Mouse (Mus musculus) forebrain, embryonic 11.5 days (tissue): ENCODE measurements around the gene Btbd35f10. TPM values are rescaled to one million over a fixed set of nuclear protein-coding genes. Genes with fewer than 3 reads are reported as not detected.
"Not testable (repeated sequence)": the region's sequence is repeated elsewhere in the genome, so short reads cannot be mapped to it uniquely, and the experiment has no call there.

Source experiments
- ATAC-seq: fragments of 200-750 bp; cut with Nextera tagmentation; replicated peaks from 2 replicates; pipeline ENCODE4 v1.8.0; 2017; ENCODE audit warnings: moderate TSS enrichment; ENCODE audit not compliant: low FRiP score
- DNase-seq: peaks from one replicate; pipeline ENCODE4 v3.0.0-alpha.2; 2017; ENCODE audit warnings: low spot score
- H3K27ac ChIP-seq: fragments of 300-500 bp; sonication (generic); 2 replicates; pipeline ENCODE4 v1.5.1; 2014; ENCODE audit warnings: low read depth, low read length
- H3K27me3 ChIP-seq: fragments of 300-500 bp; sonication (generic); 2 replicates; pipeline ENCODE4 v1.6.1; 2014; ENCODE audit warnings: mild to moderate bottlenecking, low read length, mixed read lengths; ENCODE audit not compliant: control insufficient read depth, insufficient read depth
- H3K36me3 ChIP-seq: fragments of 300-500 bp; sonication (generic); 2 replicates; pipeline ENCODE4 v1.6.1; 2014; ENCODE audit warnings: mild to moderate bottlenecking, low read length, moderate library complexity, mixed read lengths; ENCODE audit not compliant: control insufficient read depth, insufficient read depth
- H3K4me1 ChIP-seq: fragments of 300-500 bp; sonication (generic); replicated peaks from 2 replicates; pipeline ENCODE4 v1.6.1; 2014; ENCODE audit warnings: low read length, mixed read lengths; ENCODE audit not compliant: control insufficient read depth, insufficient read depth
- H3K4me2 ChIP-seq: fragments of 300-500 bp; sonication (generic); 2 replicates; pipeline ENCODE4 v1.6.1; 2014; ENCODE audit warnings: low read depth, mild to moderate bottlenecking, low read length, moderate library complexity, mixed read lengths; ENCODE audit not compliant: severe bottlenecking
- H3K4me3 ChIP-seq: fragments of 300-500 bp; sonication (generic); 2 replicates; pipeline ENCODE4 v1.5.1; 2014; ENCODE audit warnings: low read depth, low read length
- H3K9ac ChIP-seq: fragments of 300-500 bp; sonication (generic); 2 replicates; pipeline ENCODE4 v1.6.1; 2014; ENCODE audit warnings: low read length
- H3K9me3 ChIP-seq: fragments of 300-500 bp; sonication (generic); 2 replicates; pipeline ENCODE4 v1.6.1; 2016; ENCODE audit warnings: low read length, mixed read lengths; ENCODE audit not compliant: control insufficient read depth
- WGBS: fragments of 180-500 bp; shearing (Covaris S2); extraction: QIAGEN DNeasy Blood & Tissue Kit; methylation state at CpG from one replicate; pipeline ENCODE4 v1.1.7; 2014; 5-methylcytosine and 5-hydroxymethylcytosine counted together
- polyA plus RNA-seq: library from polyadenylated mRNA; unstranded; fragments of >200 nt; fragmentation: Nextera tagmentation; extraction: Ambion mirVana; gene quantifications from 2 replicates; pipeline ENCODE4 v1.2.1, GENCODE M21; 2014

The Btbd35f10 gene
- not detected in 2 replicates for polyA plus RNA-seq

DNA sequence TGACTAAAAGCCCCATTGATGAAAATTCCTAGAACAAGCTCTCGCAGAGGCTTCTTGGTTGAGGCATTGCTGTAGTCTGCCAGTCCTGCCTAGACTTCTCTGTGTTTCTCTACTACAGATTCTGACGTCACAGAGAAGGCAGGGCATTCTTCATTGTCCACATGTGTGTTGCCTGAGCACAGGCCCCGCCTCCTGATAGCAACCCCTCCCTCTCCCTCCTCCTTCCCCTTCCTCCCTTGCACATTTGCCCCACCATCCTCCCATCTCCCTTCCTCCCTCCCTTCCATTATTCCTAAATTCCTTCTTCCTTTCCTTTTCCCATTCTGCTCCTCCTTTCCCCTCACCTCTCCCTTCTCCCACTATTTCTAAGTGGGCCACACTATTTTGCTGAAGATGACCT lies at the start of gene Btbd35f10:
TSS of gene Btbd35f10 (minus strand) at position 101 of the 400 bp plus-strand sequence.
- WGBS: no CpG with 5 or more reads among the region's 3 CpGs
- H3K4me1 ChIP-seq, DNase-seq, ATAC-seq, H3K4me3 ChIP-seq, H3K27me3 ChIP-seq, H3K36me3 ChIP-seq, H3K27ac ChIP-seq, H3K9me3 ChIP-seq, H3K9ac ChIP-seq, H3K4me2 ChIP-seq: not testable (repeated sequence)

Other genes with a start within 250 kb of the Btbd35f10 start
- not detected in 2 replicates for gene Btbd35f18, start 52.7 kb downstream of the Btbd35f10 start, polyA plus RNA-seq
- not detected in 2 replicates for gene Btbd35f16, start 204.1 kb upstream of the Btbd35f10 start, polyA plus RNA-seq